Mouse (Mus musculus) urinary bladder, postnatal 10 days (tissue): Measurements from ENCODE around the gene Hist1h1t.
"Not testable (repeated sequence)": the region's sequence is repeated elsewhere in the genome, so short reads cannot be mapped to it uniquely, and the experiment has no call there.

Experiments
- DNase-seq: peaks from one replicate; pipeline ENCODE4 v3.0.0; 2022; ENCODE audit warnings: low spot score

Hist1h1t gene

GRCm38 (mm10) chr13:23699767-23700166 lies 4.2 kb downstream of the Hist1h1t start:
- no peak for DNase-seq

DNA sequence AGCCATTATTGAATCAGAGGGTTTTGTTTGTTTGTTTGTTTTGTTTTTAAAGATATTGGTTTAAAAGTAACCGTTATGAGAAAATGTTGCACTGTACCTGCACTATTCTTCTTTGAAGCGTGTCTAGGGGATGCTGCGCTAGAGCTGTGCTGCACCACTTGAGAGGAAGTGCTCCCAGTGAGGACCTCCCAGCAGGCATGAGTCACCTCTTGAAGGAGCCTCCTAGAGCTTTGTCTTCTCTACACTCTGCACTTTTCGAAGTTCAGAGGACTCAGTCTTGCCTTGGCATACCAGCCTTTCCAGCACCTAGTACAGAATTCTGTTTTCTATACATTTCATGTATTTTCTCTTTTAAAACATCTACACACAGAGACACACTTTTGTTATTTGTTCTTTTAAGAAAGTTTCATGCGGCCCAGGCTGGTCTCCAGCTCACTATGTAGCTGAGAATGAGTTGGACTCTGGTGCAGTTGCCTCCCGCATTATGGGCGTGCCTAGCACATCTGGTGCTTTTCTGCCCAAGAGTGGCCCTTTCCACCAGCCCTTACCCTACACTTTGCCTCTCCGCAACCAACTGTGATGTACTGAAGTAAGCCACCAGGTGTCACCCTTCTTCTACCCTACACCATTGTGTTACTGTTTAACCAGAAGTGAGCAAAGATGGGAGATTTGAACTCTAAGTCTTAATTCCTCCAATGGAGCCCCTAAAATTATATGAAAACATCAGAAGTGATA lies 5.3 kb downstream of the Hist1h1t start:
- no peak for DNase-seq

DNA sequence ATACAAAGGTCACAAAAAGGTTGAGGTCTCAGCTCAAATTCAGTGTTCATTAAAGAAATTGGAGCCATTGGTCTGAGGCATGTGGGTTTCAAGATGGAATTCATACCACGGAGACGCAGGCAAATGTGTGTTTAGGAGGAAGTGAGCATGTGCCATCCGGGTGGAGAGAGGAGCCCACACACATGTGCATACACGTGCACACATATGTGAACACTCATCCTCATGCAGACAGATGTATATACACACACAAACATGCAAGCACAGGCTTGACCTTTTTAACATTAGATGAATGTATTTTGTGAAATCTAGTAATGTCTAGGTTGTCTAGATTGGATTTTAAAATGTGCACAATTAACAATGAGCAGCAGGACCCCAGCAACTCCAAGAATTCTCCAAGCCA lies 6.6 kb downstream of the Hist1h1t start:
- no peak for DNase-seq

DNA sequence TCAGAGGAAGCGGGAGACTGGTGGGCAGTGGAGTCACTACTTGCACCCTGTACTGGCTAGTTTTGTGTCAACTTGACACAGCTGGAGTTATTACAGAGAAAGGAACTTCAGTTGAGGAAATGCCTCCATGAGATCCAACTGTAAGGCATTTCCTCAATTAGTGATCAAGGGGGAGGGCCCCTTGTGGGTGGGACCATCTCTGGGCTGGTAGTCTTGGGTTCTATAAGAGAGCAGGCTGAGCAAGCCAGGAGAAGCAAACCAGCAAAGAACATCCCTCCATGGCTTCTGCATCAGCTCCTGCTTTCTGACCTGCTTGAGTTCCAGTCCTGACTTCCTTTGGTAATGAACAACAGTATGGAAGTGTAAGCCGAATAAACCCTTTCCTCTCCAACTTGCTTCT lies 7.2 kb downstream of the Hist1h1t start:
- not testable (repeated sequence) for DNase-seq

DNA sequence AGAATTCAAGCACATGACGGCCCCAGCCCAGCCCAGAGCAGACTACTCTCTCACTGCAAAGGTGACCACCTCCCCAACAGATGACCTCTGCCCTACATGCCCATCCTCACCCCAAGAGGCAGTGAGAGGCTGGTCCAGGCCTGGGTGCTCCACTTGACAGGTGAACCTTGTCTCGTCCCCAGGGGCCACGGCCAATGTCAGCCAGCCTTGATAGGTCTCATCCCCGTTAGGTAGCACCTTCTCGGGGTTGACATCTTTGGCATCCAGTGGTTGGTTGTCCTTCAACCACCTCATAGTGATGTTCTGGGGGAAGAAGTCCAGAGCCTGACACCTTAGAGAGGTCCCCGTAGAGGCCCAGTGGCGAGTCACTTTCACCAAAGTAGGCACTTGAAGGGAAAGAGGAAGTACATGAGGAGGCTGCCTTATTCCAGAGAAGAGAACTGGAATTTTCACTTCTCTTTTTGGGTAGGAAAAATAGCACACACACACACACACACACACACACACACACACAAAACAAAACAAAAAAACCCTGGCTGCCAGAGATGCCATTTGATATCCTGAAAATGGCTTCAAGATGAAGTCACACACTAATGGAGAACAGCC lies 10.2 kb downstream of the Hist1h1t start:
- DNase-seq, result no peak

DNA sequence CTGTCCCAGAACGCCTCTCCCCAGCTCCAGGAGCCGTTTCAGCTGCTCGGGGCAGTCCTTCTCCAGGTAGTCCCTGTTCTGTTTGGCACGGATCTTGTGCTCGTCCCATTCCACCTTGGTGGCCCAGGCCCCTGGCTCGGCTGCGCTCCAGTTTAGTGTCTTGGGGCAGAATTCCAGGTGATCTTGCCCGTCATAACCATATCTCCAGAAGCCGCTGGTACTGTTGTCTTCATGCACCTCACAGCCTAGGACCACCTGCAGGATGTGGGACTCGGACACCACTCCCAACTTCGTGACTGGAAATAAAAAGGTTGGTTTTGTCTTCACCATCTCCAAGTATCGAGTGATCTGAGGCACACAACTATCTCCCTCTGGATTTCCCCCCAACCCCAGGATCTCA lies 11.2 kb downstream of the Hist1h1t start:
- no peak for DNase-seq

GRCm38 (mm10) chr13:23708041-23708440 lies 12.4 kb downstream of the Hist1h1t start:
- DNase-seq, result no peak

DNA sequence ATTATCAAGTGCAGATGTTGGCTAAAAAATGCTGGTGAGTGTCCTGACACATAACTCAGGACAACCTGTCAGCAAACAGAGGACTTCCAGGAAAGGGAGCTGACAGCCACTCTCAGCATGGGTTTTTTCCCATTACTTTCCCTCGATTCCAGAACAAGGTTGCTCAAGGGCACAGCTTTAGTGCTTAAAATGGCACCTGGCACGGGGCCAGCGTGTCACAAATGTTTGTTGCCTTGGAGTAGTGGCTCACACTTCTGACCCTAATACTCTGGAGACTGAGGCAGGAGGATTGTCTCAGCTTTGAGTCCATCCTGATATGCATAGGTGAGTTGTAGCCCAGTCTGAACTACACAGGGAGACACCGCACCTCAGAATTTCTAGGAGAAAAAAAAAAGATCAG lies 13.0 kb downstream of the Hist1h1t start:
- DNase-seq, result no peak

DNA sequence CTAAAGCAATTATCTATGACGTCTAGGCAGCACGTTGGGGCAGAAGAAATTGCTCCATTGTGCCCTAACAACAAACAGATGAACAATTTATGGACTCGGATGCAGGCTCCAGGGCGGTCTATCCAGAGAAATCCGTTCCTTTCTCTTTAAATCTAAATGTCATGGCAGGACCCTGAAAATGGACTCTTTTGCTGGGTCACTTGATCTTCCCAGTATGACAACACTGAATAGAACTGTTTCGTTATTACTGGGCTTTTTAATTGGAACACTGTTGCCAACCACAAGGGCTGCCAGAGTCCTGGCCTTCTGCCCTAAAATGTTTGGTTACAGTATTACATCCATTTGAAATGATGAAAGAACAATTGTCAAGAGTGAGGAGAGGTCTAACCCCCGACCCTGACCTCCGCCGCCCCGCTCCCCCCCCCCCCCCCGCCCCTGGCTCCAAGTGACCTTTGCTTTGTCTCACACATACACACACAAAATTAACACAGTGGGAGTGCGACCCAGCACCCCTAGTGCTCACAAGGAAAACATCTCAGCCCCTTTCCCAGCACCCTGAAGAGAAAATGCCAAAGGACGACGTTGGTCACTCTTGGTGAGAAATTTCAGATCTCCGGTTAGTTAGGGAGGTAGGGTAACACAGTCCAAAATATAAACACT lies 14.2 kb downstream of the Hist1h1t start:
- no peak for DNase-seq

GRCm38 (mm10) chr13:23710374-23711089 lies 14.9 kb downstream of the Hist1h1t start, which contains the start of gene Hfe:
TSS of gene Hfe (minus strand) at chr13:23710854.
- no peak for DNase-seq

DNA sequence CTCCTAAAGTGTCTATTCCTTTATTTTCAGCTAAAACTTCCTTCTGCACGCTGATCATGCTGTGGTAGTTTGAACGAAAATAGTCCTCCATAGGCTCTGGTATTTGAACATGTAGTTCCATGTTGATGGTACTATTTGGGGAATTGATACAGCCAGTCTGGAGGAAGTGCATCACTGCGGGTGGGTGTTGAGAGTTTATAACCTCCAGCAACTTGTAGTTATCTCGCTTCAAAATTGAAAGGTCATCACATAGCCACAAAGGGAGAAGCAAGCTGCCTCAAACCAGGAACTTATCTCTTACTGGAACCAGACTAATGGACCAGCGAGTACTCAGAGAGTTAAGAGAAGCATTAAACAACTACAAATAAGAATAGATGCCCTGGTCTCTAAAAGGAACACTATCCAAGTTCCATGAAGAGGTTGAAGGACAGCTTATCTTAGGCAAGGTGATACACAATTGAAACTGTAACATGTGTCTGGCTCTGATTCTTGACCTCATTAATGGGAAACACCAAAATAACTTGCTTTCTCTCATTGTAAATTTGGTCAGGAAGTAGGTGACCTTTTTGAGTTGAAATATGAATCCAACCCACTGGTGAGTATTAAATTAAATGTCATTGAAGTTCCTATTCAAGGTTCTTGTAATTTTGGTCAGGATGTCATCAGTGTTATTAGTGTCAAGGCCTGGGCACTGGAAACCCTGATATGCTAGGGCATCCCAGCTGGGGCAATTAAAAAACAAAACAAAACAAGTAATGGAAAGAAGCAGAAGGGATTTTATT lies 20.8 kb downstream of the Hist1h1t start:
- DNase-seq, result no peak

GRCm38 (mm10) chr13:23717176-23717575 lies 21.6 kb downstream of the Hist1h1t start:
- no peak for DNase-seq

- DNase-seq, result not testable (repeated sequence)
Observed at GRCm38 (mm10) chr13:23717593-23718245, 22.1 kb downstream of the Hist1h1t start.

DNA sequence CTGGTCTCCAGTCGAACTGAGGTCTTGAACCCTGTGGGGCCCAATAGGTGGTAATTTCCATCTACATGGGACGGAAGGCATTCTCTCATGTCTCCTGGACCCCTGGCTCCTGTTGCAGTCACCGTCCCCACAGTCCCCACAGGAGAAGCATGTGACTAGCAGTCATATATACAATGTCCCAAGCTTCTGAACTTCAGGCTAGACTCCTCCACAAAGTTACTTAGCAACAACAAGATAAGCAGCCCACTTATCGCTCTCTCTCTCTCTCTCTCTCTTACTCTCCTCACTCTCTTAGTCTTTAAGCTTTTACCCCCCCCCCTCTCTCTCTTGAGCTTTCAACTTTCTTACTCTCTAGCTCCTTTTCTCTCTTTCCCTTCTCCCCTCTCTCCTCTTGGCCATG lies 28.6 kb downstream of the Hist1h1t start:
- DNase-seq, result no peak

DNA sequence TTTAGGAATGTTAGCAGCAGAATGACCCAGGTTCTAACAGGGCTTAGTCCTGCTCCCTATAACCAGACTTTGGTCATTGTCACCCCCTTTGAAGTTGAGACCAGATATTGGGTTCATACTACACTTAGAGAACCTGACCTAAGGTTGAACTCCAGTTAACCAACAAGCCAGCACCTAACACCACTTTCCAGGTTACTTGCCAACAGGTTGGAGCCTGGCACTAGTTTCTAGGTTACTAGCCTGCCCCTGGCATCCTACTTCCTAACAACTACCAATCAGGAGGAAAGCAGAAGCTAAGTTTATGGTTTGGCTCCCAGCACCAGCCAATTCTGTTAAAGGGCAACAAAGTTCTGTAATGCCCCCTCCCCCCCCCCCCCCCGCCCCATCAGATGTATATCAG lies 29.6 kb downstream of the Hist1h1t start:
- no peak for DNase-seq

DNA sequence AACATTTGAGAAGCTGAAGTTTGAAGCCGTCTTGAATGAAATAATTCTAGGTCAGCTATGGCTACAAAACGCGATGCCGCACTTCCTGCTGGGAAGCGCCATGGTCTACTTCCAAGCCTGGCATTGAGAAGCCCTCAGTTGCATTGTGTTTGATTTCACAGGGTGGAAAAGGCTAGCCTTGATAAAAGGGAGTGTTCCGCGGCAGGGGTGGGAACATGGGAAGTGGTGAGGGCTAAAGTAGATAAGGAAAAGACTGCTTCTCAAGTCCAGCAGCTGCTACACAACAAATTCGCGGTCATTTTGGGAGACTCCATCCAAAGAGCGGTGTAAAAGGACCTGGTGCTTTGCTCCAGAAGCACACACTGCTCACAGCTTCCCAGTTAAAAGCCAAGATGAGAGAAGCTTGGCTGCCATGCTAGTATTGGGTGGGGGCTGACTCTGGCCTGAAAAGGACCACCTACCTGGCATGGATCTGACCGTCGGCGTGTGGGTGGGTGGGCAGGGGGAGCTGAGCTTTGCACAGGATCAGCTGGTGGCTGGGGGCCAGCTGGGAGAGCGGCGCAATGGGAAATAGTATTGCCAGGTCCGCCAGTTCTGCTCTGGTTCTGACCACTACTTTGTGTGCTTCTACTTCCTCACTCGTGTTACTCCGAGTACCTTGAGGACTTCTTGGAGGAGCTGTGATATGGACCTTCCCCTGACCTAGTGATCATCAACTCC lies 33.0 kb downstream of the Hist1h1t start:
- DNase-seq, result no peak

DNA sequence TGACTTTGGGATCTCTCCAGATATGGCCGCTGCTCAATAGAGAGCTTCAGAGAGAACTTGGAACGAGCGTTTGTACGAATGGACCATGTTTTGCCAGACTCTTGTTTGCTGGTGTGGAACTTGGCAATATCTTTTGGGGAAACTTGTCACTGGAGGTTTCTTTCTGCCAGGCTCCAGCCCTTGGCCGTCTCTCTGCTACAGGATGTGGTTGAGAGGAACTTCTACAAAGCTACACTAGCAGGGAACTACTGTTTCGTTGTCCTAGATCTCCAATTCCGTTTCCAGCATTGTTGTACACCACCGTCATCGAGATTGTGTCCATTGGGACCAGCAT lies 33.5 kb downstream of the Hist1h1t start:
- no peak for DNase-seq

- DNase-seq, result no peak
Observed at GRCm38 (mm10) chr13:23729706-23730105, 34.1 kb downstream of the Hist1h1t start.

- no peak for DNase-seq
Observed at GRCm38 (mm10) chr13:23730479-23730878, 34.9 kb downstream of the Hist1h1t start.

GRCm38 (mm10) chr13:23732156-23732804 lies 36.7 kb downstream of the Hist1h1t start:
- no peak for DNase-seq
